9 mouse cellular contexts compared by ENCODE assay signal in the genomic region with DNA sequence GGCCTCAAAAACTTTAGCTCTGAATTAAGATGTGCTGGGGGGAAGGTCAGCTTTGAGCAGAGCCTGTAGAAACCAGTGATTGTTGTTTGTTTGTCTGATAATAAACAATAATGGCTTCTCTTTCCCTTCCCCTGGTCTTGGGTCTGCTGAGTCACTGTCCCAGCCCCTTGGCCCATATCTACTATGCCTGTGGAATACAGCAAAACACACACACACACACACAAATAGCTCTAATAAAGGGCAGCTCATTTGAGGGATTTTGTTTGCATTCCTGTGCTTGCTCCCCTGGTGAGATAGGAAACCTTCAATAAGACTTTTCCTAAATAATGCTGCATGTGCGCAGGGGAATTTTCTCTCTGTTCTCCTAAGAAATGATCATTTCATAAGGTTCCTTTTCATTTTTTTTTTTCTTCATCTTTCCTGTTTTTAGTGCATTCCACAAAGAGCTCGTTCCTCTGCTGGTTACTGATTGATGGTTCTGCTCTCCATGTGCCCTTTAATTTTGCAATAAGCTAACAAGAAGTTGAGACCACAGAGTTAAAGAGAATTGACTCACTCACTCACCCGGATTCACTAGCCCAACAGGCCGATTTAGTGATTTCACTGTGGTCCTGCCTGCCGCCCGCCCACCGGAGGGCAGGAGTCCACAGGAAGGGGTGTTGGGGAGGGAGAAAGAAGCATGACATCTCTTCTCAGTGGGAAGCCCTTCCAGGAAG.
DNase-seq lines count a peak whose midpoint lies in the region; ATAC-seq and TF ChIP-seq lines count a peak whose summit lies in the region.
"Had no signal": no experiment of that assay in that cellular context is flagged by ENCODE, and none has a peak within 500 bp of the region (broad histone marks: within the 10 kb centered on the region; RNA-seq: fewer than 3 reads in every experiment).

No protein-coding gene starts in this region.

- no peak for ATAC-seq in kidney, postnatal 0 days (replicated peaks; ENCODE audit: low FRiP score, low read depth)

- WGBS in thymus, adult 2 months: 82% methylated on average over 7 of the region's 7 CpGs
- WGBS in kidney, postnatal 0 days: 45% methylated on average over 7 of the region's 7 CpGs

- no peak for TF ChIP-seq POLR2A in thymus, adult 2 months (IDR thresholded peaks at IDR 0.05; ENCODE audit: control insufficient read depth, extremely low read depth, insufficient read depth, low read length, poor library complexity)

- no peak for TF ChIP-seq CTCF in thymus, adult 2 months (IDR thresholded peaks at IDR 0.05; ENCODE audit: borderline replicate concordance, control insufficient read depth, extremely low read depth, insufficient read depth, low read length, poor library complexity)
- TF ChIP-seq CTCF in kidney, postnatal 0 days (IDR thresholded peaks at IDR 0.05; ENCODE audit: low read depth): peak; percentile 39; the same call in 1 of the 2 replicates

- intact Hi-C loops in left cerebral cortex, postnatal 4 days (cut with DNase I): no loop called here

- no peaks in the 10 kb centered on the region for H3K27me3 ChIP-seq in thymus, adult 2 months (ENCODE audit: control insufficient read depth, insufficient read depth, low read length)
- no peaks in the 10 kb centered on the region for H3K27me3 ChIP-seq in kidney, postnatal 0 days (ENCODE audit: insufficient read depth, low read length)
- H3K27me3 ChIP-seq: megakaryocyte, embryonic 14.5 days had no signal

- no peak overlapping the region for H3K27ac ChIP-seq in thymus, adult 2 months (ENCODE audit: control insufficient read depth, insufficient read depth, low read length)
- H3K27ac ChIP-seq in kidney, postnatal 0 days: peak overlapping the region; percentile 51

- H3K4me3 ChIP-seq in thymus, adult 2 months (ENCODE audit: control insufficient read depth, insufficient read depth, low read length): no peak overlapping the region
- no peak overlapping the region for H3K4me3 ChIP-seq in kidney, postnatal 0 days (replicated peaks; ENCODE audit: low read depth, low read length)
- H3K4me3 ChIP-seq: megakaryocyte, embryonic 14.5 days had no signal

- H3K9me3 ChIP-seq in kidney, postnatal 0 days (replicated peaks; ENCODE audit: low read length): no peaks in the 10 kb centered on the region
- H3K9me3 ChIP-seq: megakaryocyte, embryonic 14.5 days had no signal

- H3K4me1 ChIP-seq in thymus, adult 2 months (replicated peaks; ENCODE audit: control insufficient read depth, insufficient read depth, low read length): peaks cover 12% of the 10 kb centered on the region
- H3K4me1 ChIP-seq in kidney, postnatal 0 days (replicated peaks; ENCODE audit: insufficient read depth, low read length): no peaks in the 10 kb centered on the region

- no peak overlapping the region for H3K9ac ChIP-seq in kidney, postnatal 0 days (ENCODE audit: low read depth, low read length)

- no peak overlapping the region for H3K4me2 ChIP-seq in kidney, postnatal 0 days (ENCODE audit: low read length)

- no peaks in the 10 kb centered on the region for H3K36me3 ChIP-seq in thymus, adult 2 months (ENCODE audit: control insufficient read depth, insufficient read depth, low read length)
- no peaks in the 10 kb centered on the region for H3K36me3 ChIP-seq in kidney, postnatal 0 days (ENCODE audit: insufficient read depth, low read length)

- peak; percentile 59 to 77 for DNase-seq in adrenal gland, adult (ENCODE audit: inconsistent age in 2 of 2, low spot score in 1 of 2)
- no peak for DNase-seq in adrenal gland, adult 8-10 months
- DNase-seq in thymus, postnatal 4 days: peak; percentile 48
- no peak for DNase-seq in thymus, adult 2 months
- peak; percentile 47 for DNase-seq in kidney, postnatal 0 days (ENCODE audit: low spot score)
- DNase-seq in lung, postnatal 4 days: peak; percentile 60 to 65
- DNase-seq in left cerebral cortex, adult 8-10 months (ENCODE audit: low spot score in 2 of 2): no peak
- DNase-seq in left cerebral cortex, postnatal 4 days: no peak

Comparison
In these comparisons a context has a peak if more than half of its experiments do, and no peak if none do; other contexts are left out.
1. DNase-seq: peak in adrenal gland, adult (2 of 2), thymus, postnatal 4 days (single experiment), kidney, postnatal 0 days (single experiment) and lung, postnatal 4 days (2 of 2); none in adrenal gland, adult 8-10 months (single experiment), thymus, adult 2 months (single experiment), left cerebral cortex, adult 8-10 months (0 of 2) and left cerebral cortex, postnatal 4 days (single experiment).